Mouse (Mus musculus): ENCODE data around the gene Itk. TPM values are rescaled to one million over a fixed set of nuclear protein-coding genes. Genes with fewer than 3 reads are reported as not detected.

Itk gene
- polyA plus RNA-seq, 1 experiment from 2014 or later: not detected

GRCm38 (mm10) chr11:46343886-46344546, 45.3 kb downstream of the Itk start:
- WGBS: 52% methylated on average over 5 of the region's 5 CpGs
- no peaks in the 10 kb centered on the region for H3K27me3 ChIP-seq
- no peaks in the 10 kb centered on the region for H3K9me3 ChIP-seq
- H3K9ac ChIP-seq: no peak overlapping the region
- no peak overlapping the region for H3K4me2 ChIP-seq
- no peak overlapping the region for H3K4me3 ChIP-seq
- no peak overlapping the region for H3K27ac ChIP-seq (replicated peaks)
- ATAC-seq (ENCODE audit: low FRiP score, low read depth): no peak
- no peaks in the 10 kb centered on the region for H3K4me1 ChIP-seq (replicated peaks)
- no peaks in the 10 kb centered on the region for H3K36me3 ChIP-seq

GRCm38 (mm10) chr11:46341960-46342359, 47.4 kb downstream of the Itk start:
- Histone ChIP-seq H3K4me3 (no peak overlapping the region), H3K9ac (no peak overlapping the region), H3K27ac (replicated peaks) (no peak overlapping the region), H3K27me3 (no peaks in the 10 kb centered on the region), H3K9me3 (no peaks in the 10 kb centered on the region), H3K4me1 (replicated peaks) (no peaks in the 10 kb centered on the region), H3K4me2 (no peak overlapping the region), H3K36me3 (no peaks in the 10 kb centered on the region)
- no peak for ATAC-seq (ENCODE audit: low FRiP score, low read depth)
- WGBS: 92% methylated on average over 4 of the region's 4 CpGs

- WGBS: 90% methylated on average over 5 of the region's 5 CpGs
- Histone ChIP-seq H3K9me3 (no peaks in the 10 kb centered on the region), H3K4me2 (no peak overlapping the region), H3K4me1 (replicated peaks) (no peaks in the 10 kb centered on the region), H3K36me3 (no peaks in the 10 kb centered on the region), H3K9ac (no peak overlapping the region), H3K27me3 (no peaks in the 10 kb centered on the region), H3K4me3 (no peak overlapping the region), H3K27ac (replicated peaks) (no peak overlapping the region)
- ATAC-seq (ENCODE audit: low FRiP score, low read depth): no peak
Measured at GRCm38 (mm10) chr11:46336020-46336419, 53.3 kb downstream of the Itk start.

GRCm38 (mm10) chr11:46332217-46332616, 57.1 kb downstream of the Itk start:
- no peaks in the 10 kb centered on the region for H3K9me3 ChIP-seq
- no peak overlapping the region for H3K27ac ChIP-seq (replicated peaks)
- no peaks in the 10 kb centered on the region for H3K36me3 ChIP-seq
- no peak overlapping the region for H3K4me2 ChIP-seq
- no peak overlapping the region for H3K4me3 ChIP-seq
- ATAC-seq (ENCODE audit: low FRiP score, low read depth): no peak
- no peaks in the 10 kb centered on the region for H3K27me3 ChIP-seq
- no peak overlapping the region for H3K9ac ChIP-seq
- no peaks in the 10 kb centered on the region for H3K4me1 ChIP-seq (replicated peaks)
- 92% methylated on average over 8 of the region's 8 CpGs for WGBS

GRCm38 (mm10) chr11:46326271-46327015, 62.9 kb downstream of the Itk start:
- no peaks in the 10 kb centered on the region for H3K36me3 ChIP-seq
- no peak overlapping the region for H3K27ac ChIP-seq (replicated peaks)
- no peak overlapping the region for H3K4me2 ChIP-seq
- H3K9ac ChIP-seq: no peak overlapping the region
- no peak overlapping the region for H3K4me3 ChIP-seq
- no peaks in the 10 kb centered on the region for H3K27me3 ChIP-seq
- 88% methylated on average over 16 of the region's 16 CpGs for WGBS
- H3K9me3 ChIP-seq: no peaks in the 10 kb centered on the region
- H3K4me1 ChIP-seq (replicated peaks): no peaks in the 10 kb centered on the region
- no peak for ATAC-seq (ENCODE audit: low FRiP score, low read depth)

- 83% methylated on average over 7 of the region's 7 CpGs for WGBS
- ATAC-seq (ENCODE audit: low FRiP score, low read depth): no peak
- Histone ChIP-seq H3K9me3 (no peaks in the 10 kb centered on the region), H3K27ac (replicated peaks) (no peak overlapping the region), H3K9ac (no peak overlapping the region), H3K4me2 (no peak overlapping the region), H3K27me3 (no peaks in the 10 kb centered on the region), H3K4me1 (replicated peaks) (no peaks in the 10 kb centered on the region), H3K36me3 (no peaks in the 10 kb centered on the region), H3K4me3 (no peak overlapping the region)
Measured at GRCm38 (mm10) chr11:46321559-46321958, 67.8 kb downstream of the Itk start.

- H3K4me2 ChIP-seq: no peak overlapping the region
- no peak for ATAC-seq (ENCODE audit: low FRiP score, low read depth)
- H3K4me1 ChIP-seq (replicated peaks): peaks cover 23% of the 10 kb centered on the region
- no peak overlapping the region for H3K27ac ChIP-seq (replicated peaks)
- H3K9me3 ChIP-seq: no peaks in the 10 kb centered on the region
- no peak overlapping the region for H3K4me3 ChIP-seq
- H3K36me3 ChIP-seq: no peaks in the 10 kb centered on the region
- 66% methylated on average over 7 of the region's 7 CpGs for WGBS
- no peaks in the 10 kb centered on the region for H3K27me3 ChIP-seq
- no peak overlapping the region for H3K9ac ChIP-seq
Measured at GRCm38 (mm10) chr11:46314534-46314933, 74.8 kb downstream of the Itk start.

GRCm38 (mm10) chr11:46313851-46314250, 75.5 kb downstream of the Itk start:
- no peak overlapping the region for H3K4me2 ChIP-seq
- H3K27me3 ChIP-seq: no peaks in the 10 kb centered on the region
- no peaks in the 10 kb centered on the region for H3K9me3 ChIP-seq
- H3K27ac ChIP-seq (replicated peaks): no peak overlapping the region
- H3K36me3 ChIP-seq: no peaks in the 10 kb centered on the region
- H3K4me3 ChIP-seq: no peak overlapping the region
- no peak overlapping the region for H3K9ac ChIP-seq
- peaks cover 29% of the 10 kb centered on the region for H3K4me1 ChIP-seq (replicated peaks)
- 85% methylated on average over 6 of the region's 6 CpGs for WGBS
- ATAC-seq (ENCODE audit: low FRiP score, low read depth): no peak

- H3K4me1 ChIP-seq (replicated peaks): peaks cover 36% of the 10 kb centered on the region
- H3K9ac ChIP-seq: peak within 1 kb of the TSS; percentile 82
- peak; percentile 23 for ATAC-seq (ENCODE audit: low FRiP score, low read depth)
- no peaks in the 10 kb centered on the region for H3K36me3 ChIP-seq
- H3K4me2 ChIP-seq: peak within 1 kb of the TSS; percentile 82
- peak within 1 kb of the TSS; percentile 85 for H3K27ac ChIP-seq (replicated peaks)
- H3K4me3 ChIP-seq: peak within 1 kb of the TSS; percentile 59
- H3K9me3 ChIP-seq: no peaks in the 10 kb centered on the region
- H3K27me3 ChIP-seq: no peaks in the 10 kb centered on the region
- 3% methylated on average over 14 of the region's 14 CpGs for WGBS
Measured at GRCm38 (mm10) chr11:46312523-46313035, 76.7 kb downstream of the Itk start, which contains the start of gene Cyfip2. TSS of gene Cyfip2 (minus strand) at chr11:46312859.

GRCm38 (mm10) chr11:46311703-46312522, 77.4 kb downstream of the Itk start:
- peak overlapping the region; percentile 82 for H3K4me2 ChIP-seq
- peak overlapping the region; percentile 59 for H3K4me3 ChIP-seq
- under 1% methylated on average over 71 of the region's 71 CpGs for WGBS
- H3K27me3 ChIP-seq: no peaks in the 10 kb centered on the region
- H3K4me1 ChIP-seq (replicated peaks): peaks cover 36% of the 10 kb centered on the region
- ATAC-seq (ENCODE audit: low FRiP score, low read depth): peak; percentile 87
- H3K9me3 ChIP-seq: no peaks in the 10 kb centered on the region
- H3K36me3 ChIP-seq: no peaks in the 10 kb centered on the region
- peak overlapping the region; percentile 82 for H3K9ac ChIP-seq
- peak overlapping the region; percentile 85 for H3K27ac ChIP-seq (replicated peaks)

- WGBS: 3% methylated on average over 14 of the region's 14 CpGs
- H3K9me3 ChIP-seq: no peaks in the 10 kb centered on the region
- peak; percentile 6 for ATAC-seq (ENCODE audit: low FRiP score, low read depth)
Measured at GRCm38 (mm10) chr11:46311181-46311702, 78.1 kb downstream of the Itk start.

More at GRCm38 (mm10) chr11:46311181-46311702, 78.1 kb downstream of the Itk start:
- Histone ChIP-seq H3K9ac (peak overlapping the region; percentile 82), H3K27me3 (no peaks in the 10 kb centered on the region), H3K4me1 (replicated peaks) (peaks cover 36% of the 10 kb centered on the region), H3K4me2 (peak overlapping the region; percentile 82), H3K27ac (replicated peaks) (peak overlapping the region; percentile 85), H3K36me3 (no peaks in the 10 kb centered on the region), H3K4me3 (peak overlapping the region; percentile 59)
